Mouse (Mus musculus) left cerebral cortex, postnatal 25 days (tissue): ENCODE measurements around the gene Gm525. TPM values are rescaled to one million over a fixed set of nuclear protein-coding genes. Genes with fewer than 3 reads are reported as not detected.

Experiments used
- total RNA-seq, 2 experiments: library from RNA; stranded (reverse); gene quantifications; 2 replicates each; pipeline ENCODE4 v1.2.3; 2021

Gm525 gene
- total RNA-seq, 2 experiments from 2014 or later = not detected

Other genes starting within 250 kb of the Gm525 start
- gene Akap1, start 209.3 kb upstream of the Gm525 start, total RNA-seq = 10 to 100 TPM; 34.2 to 41.7 TPM
- 10 to 100 TPM; 19.0 to 20.7 TPM for gene Scpep1, start 118.4 kb upstream of the Gm525 start, total RNA-seq
- gene Elobl, start 106.9 kb upstream of the Gm525 start, total RNA-seq = not detected
- 10 to 100 TPM; 21.9 to 22.7 TPM for gene Coil, start 103.6 kb upstream of the Gm525 start, total RNA-seq
- 1 to 10 TPM; 3.3 to 3.8 TPM for gene Trim25, start 74.5 kb upstream of the Gm525 start, total RNA-seq
- gene Dgke, start 7.0 kb upstream of the Gm525 start, total RNA-seq = 10 to 100 TPM; 51.0 to 53.0 TPM
- 10 to 100 TPM; 18.3 to 18.4 TPM for gene Nog, start 228.5 kb downstream of the Gm525 start, total RNA-seq